Mouse (Mus musculus) adrenal gland, postnatal 36 days (tissue): Measurements from ENCODE around the gene Ift20. TPM values are rescaled to one million over a fixed set of nuclear protein-coding genes. Genes with fewer than 3 reads are reported as not detected.
A peak's percentile ranks its signal among the peaks of the same experiment; 100 is the strongest.

Source experiments
- DNase-seq, 2 experiments: peaks; one replicate each; pipeline ENCODE4 v3.0.0; 2021; ENCODE audit warnings: mixed read lengths in 1 of 2
- long read RNA-seq, 2 experiments: library from polyadenylated mRNA; stranded (forward); transcript quantifications; one replicate each; pipeline ENCODE4 v2.0.0; 2021; ENCODE audit warnings: borderline sequencing depth in 2 of 2
- total RNA-seq, 2 experiments: library from RNA; stranded (reverse); gene quantifications; 2 replicates each; pipeline ENCODE4 v1.2.3; 2021

Ift20 gene
- 100 to 1,000 TPM in 1 of 2 experiments, 10 to 100 TPM in 1; 94.3 to 106 TPM for total RNA-seq
- long read RNA-seq, experiment 1, transcript Ift20-202 (5 exons, 582 nt), result major isoform, 68 of 165 reads
- long read RNA-seq, experiment 1, transcript Ift20-203 (6 exons, 1,141 nt), result major isoform, 68 of 165 reads
- long read RNA-seq, experiment 1, partial matches to known transcripts, result 18 of 165 reads
- long read RNA-seq, experiment 1, other reads (novel, unspliced or antisense), result 6 of 165 reads
- long read RNA-seq, experiment 2, transcript Ift20-202 (5 exons, 582 nt), result minor isoform, 32 of 79 reads
- long read RNA-seq, experiment 2, transcript Ift20-203 (6 exons, 1,141 nt), result major isoform, 33 of 79 reads
- long read RNA-seq, experiment 2, partial matches to known transcripts, result 6 of 79 reads
- long read RNA-seq, experiment 2, other reads (novel, unspliced or antisense), result 5 of 79 reads

DNA sequence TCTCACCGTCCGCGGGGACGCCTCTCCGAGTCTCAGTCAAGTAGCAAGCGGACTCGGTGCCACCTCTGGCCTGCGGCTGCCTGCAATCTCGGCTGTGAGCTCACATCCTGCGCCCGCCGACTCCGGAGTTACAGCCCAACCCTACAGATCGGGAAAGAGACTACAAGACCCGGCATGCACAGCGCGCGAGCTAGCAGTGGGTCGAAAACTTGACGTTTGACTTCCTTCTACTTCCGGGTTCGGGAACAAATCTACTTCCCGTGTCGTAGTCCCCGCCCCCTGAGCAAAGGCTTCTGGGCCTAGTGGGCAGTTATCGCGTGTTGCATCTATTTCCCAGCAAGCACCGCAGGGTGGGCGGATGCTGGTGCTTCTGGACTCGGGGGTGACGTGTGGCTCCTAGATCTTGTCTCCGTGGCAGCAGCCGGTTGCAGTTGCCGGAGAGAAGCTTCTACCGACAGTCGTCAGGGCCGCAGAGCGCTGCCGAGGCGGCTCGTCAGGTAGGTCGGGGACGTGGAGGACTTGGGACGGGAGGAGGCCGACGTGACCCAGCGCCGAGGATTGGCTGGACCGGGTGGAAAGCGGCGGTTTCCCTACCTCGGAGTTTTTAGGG lies at the start of gene Ift20, which contains the start of gene Tnfaip1:
Ift20 (plus strand) TSS at position 282 of the 610 bp plus-strand sequence.
Tnfaip1 (minus strand) TSS at position 253 of the 610 bp plus-strand sequence.
- peak; percentile 98 for DNase-seq

DNA sequence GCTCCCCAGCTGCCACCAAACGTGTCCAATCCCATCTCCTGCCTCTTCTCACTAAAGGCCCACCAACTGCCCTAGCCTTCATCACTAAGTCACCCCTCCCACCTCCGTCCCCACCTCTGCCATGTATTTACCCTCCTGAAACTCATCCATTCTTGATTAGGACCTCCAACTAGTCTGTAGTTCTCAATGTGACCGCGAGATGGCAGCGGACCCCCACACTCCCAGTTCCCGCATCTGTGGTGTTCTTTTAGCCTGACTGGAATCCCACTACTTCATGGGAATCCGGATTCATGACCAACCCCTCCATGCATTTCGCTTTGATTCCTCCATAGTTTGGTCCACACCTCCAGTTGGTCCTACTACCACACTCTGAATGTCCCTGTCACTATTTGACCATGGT lies 48.0 kb upstream of the Ift20 start:
- DNase-seq, result peak; percentile 74 to 78

DNA sequence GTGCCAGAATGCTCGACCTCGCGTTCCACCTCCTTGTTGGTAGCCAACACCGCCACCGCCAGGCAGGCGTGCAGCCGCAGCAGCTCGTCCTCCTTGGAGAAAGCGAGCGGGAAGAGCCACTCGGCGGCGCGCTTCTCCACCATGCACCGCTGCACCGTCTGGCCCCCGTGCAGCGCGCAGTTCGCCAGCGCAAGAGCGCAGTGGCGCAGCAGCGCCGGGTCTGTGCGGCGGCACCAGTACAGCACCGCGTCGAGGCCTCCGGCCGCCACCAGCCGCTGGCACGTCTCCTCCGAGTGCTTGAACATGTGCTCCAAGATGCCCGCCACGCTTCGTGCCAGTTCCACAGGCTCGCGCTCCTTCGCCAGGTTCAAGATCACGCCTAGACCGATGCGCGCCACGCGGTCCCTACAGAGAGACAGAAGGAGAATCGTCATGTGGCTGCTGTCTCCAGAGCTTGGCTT lies 45.4 kb upstream of the Ift20 start:
- DNase-seq, result peak; percentile 67 to 70

DNA sequence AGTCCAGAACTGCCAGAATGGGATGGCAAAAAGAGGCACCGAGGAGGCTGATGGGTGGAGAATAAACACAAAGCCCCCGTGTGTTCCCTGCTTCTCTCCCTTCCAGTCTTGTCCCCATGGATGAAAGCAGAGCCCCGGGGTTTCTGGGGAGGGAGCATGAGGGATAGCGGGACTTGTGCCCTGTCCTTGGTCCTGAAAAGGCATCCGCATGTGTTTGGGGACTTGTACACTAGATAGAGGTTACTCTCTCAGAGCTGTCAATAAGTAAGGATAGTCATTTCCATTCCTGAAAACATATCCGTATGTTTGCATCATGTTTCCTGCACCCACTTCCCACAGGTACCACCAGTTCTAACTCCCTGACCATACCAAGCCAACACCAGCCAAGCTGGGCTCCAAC lies 40.3 kb upstream of the Ift20 start:
- peak; percentile 55 to 63 for DNase-seq

DNA sequence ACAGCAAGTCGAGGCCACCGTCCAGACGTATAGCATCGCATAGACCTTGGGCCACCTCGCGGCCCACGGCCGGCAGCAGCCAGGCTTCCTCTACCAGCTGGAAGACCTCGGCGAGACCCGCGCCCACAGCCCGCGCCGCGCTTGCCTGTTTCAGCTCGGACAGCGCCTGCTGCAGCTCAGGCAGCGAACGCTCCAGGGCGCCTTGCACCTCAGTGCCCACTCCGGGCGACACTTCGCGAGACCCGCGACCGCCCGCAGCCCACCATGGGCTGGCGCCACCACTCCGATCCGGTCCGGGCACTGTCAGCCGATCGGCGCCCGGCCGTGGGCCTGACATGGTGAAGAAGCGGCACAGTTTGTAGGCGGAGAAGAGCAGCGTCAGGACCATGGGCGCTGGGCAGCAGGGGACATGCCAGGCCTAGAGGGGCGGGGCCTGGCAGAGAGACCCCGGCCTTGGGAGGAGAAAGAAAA lies 39.1 kb upstream of the Ift20 start:
- DNase-seq, result peak; percentile 35 to 59

DNA sequence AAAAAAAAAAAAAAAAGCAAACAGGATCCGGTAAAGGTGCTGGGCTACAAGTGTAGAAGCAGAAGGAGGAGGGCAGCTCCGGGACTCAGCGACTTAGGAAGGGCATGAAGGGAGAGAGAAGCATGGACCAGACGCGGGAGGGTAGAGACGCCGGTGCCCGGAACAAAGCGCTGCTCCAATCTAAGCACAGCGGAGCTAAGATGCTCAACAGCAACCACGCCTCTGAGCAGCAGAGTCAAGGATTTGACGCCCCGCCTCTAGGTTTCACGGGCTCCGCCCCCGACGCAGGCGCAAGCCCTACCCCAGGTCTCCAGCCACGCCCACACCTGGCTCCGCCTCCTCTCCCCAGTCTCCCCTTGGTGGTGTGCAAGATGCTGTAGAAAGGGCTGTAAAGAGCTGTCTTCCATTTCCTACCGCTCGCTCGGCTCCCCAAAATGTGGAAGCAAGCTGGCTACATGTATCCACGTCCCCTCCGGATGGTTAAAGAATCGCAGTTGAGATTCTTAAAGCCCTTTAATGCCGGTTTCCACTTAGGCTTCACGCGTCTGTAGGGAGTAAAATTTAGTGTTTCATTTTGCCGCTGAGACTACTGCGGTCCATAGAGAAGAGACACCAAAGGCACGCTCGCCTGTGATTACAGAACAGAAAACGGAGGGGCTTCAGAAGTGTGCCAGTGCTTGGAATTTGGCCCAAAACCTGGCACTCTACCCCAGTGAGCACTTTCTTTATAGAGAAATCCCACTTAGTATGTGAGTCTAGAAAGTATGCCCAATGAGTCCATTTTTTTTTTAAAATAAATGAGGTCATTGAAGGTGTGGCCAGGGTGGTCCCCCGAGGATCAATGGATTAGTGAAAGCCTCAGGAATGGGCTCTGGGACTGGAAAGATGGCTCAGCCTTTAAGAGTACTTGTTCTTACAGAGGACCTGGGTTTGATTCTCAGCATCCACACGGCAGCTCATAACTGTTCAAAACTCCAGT lies 38.3 kb upstream of the Ift20 start, which contains the start of gene Sarm1:
Sarm1 (minus strand) TSS at position 211 of the 979 bp plus-strand sequence.
- peak; percentile 95 to 98 for DNase-seq

DNA sequence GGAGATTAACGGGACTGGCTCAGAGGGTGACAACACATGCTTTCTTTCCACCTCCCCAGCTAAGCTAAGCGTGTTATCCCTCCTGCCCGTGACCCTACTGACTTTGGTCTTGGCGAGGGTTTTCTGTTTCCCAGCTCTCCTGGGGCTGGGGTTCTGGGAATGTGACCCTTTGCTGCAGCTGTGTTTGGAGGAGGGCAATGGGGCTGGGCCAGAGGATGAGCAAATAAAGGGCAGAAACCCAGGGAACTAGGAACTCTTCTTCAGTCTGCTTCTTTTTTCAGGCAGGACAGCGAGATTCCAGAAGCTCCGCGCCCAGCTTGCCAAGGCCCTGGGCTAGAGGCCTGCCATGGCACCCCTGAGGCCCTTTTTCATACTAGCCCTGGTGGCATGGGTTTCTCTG lies 37.2 kb upstream of the Ift20 start, which contains the start of gene Vtn:
Vtn (plus strand) TSS at position 88 of the 400 bp plus-strand sequence.
- DNase-seq, result no peak

DNA sequence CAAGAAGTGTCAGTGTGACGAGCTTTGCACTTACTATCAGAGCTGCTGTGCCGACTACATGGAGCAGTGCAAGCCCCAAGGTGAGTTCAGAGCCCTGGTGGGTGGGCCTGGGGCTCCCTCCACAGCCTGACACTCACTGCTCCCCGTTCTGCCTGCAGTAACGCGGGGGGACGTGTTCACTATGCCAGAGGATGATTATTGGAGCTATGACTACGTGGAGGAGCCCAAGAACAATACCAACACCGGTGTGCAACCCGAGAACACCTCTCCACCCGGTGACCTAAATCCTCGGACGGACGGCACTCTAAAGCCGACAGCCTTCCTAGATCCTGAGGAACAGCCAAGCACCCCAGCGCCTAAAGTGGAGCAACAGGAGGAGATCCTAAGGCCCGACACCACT lies 36.6 kb upstream of the Ift20 start:
- no peak for DNase-seq

DNA sequence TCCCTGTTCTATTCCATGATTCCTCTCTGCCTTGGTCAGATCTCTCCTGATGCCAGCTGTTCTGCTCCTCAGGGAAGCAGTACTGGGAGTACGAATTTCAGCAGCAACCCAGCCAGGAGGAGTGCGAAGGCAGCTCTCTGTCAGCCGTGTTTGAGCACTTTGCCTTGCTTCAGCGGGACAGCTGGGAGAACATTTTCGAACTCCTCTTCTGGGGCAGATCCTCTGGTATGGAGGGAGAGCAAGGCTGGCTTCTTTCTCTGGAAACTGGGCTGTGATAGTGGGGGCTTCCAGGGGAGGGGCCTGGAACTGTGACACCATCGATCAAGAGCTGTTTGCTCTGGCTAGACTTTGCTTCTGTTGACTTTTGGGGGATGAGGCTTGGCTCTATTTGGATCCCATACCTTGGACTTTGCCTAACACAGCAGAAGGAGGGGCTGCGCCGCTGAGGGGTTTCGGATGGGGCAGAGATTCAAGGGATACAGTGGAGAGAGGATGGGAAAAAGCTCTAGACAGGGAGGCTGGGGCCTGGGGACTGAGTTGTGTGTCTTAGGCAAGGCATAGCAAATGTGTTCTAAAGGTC lies 35.4 kb upstream of the Ift20 start:
- DNase-seq, result no peak

DNA sequence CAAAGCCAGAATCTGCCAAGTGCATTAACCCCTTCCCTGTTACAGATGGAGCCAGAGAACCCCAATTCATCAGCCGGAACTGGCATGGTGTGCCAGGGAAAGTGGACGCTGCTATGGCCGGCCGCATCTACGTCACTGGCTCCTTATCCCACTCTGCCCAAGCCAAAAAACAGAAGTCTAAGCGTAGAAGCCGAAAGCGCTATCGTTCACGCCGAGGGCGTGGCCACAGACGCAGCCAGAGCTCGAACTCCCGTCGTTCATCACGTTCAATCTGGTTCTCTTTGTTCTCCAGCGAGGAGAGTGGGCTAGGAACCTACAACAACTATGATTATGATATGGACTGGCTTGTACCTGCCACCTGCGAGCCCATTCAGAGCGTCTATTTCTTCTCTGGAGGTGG lies 34.6 kb upstream of the Ift20 start:
- DNase-seq, result no peak

DNA sequence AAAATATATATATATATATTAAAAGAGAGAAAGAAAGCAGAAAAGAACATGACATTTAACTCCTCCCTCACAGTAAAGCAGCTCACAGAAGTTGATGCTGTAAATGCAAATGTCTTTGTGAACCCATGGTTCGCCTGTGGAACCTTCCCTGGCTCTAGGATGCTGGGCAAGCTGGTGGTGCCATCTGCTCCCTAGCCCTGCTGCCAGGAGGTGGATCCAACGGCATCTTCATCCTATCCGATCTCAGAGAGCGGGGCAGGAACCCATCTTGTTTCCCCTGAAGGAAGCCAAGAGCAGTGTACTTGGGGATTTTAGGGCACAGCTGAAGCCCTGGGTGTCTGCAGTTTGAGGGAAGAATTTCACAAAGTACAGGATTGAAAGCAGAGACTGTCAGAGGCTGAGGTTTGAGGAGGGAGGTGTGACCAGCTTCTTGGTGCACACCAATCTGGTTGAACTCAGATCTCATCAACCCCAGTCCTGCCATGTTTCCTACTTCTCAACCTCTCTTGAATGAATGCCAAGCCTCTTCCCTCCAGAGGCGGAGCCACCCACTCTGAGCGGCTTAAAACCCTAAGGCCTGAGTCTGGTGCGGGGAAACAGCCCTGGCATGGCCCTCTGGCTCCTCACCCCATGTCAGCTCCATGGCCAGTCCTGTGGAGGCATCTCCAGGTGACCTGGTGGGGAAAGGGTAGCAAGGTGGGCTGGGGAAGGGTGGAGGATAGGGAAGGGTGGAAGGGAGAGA lies 33.1 kb upstream of the Ift20 start, which contains the start of gene Sebox:
Sebox (plus strand) TSS at position 539 of the 742 bp plus-strand sequence.
- no peak for DNase-seq

DNA sequence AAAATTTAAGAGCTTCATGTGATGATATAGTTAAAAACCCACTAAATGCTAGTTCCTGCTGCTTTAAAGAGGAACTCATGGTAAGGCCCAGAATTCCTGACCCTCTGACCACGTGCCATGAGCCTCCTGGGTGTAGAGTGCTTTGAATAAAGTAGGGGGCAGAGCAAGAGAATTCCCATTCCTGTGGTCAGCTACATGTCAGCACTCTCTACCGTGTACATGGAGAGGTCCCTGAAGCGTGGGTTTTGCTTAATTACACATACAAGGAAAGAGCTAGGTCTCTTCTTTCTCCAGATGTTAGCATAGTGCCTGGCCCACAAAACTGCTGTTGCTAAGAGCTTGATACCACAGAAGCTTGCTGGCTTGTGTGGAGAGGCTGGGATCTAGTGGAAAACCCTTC lies 30.7 kb upstream of the Ift20 start:
- no peak for DNase-seq

DNA sequence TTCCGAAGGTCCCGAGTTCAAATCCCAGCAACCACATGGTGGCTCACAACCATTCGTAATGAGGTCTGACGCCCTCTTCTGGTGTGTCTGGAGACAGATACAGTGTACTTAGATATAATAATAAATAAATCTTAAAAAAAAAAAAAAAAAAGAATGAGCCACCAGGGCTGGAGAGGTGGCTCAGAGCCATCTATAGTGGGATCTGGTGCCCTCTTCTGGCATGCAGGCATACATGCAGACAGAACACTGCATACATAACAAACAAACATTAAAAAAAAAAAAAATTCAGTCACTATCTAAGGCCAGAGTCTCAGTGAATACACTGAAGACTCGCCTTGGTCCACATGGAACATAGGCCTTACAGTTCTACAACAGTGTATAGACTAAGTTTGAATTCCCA lies 27.0 kb upstream of the Ift20 start:
- DNase-seq, result peak; percentile 23 to 44

DNA sequence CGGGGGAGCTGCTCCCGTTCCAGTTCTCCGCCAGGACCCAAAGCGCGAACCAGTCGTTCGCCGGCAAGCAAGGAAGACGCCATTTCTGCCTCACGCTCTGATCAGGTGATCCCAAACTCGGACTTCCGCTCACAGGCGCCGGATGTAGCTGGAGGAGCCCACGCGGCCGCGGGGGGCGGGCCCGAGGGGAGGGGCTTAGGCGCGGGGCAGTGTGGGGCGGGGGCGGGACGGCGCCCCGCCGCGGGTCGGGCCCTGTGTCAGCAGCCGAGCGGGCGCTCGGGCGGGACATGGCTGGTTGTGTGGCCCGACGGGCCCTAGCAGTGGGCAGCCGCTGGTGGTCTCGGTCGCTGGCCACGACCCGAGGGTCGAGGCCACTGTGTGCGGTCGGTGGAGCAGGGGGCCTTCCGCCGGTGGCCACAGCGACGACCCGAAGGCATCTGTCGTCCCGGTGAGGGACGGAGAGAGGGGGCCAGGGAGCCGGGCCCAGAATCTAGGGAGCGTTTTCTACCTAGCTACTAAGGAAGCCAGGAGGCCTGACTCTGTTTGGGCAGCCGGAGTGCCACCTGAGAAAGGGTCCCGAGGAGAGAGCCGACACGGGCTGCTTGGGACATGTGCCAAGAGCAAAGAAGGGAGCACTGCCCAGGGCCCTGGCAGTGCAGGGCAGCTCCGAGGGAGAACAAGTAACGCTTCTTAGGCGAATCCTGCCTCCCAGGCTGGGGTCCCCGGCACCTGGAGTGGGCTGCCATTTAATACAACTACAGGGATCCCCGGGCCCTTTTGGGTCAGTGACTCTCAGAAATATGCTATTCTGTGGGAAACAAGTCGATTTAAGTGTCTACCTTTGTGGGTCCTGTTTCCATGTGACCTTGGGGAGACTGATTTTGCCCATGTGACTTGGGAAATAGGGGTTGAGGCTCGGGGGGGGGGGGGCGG lies 23.9 kb upstream of the Ift20 start, which contains the start of the genes Tmem199 and Poldip2:
Tmem199 (minus strand) TSS at position 148 of the 933 bp plus-strand sequence.
Poldip2 (plus strand) TSS at position 169 of the 933 bp plus-strand sequence.
- peak; percentile 92 to 96 for DNase-seq

DNA sequence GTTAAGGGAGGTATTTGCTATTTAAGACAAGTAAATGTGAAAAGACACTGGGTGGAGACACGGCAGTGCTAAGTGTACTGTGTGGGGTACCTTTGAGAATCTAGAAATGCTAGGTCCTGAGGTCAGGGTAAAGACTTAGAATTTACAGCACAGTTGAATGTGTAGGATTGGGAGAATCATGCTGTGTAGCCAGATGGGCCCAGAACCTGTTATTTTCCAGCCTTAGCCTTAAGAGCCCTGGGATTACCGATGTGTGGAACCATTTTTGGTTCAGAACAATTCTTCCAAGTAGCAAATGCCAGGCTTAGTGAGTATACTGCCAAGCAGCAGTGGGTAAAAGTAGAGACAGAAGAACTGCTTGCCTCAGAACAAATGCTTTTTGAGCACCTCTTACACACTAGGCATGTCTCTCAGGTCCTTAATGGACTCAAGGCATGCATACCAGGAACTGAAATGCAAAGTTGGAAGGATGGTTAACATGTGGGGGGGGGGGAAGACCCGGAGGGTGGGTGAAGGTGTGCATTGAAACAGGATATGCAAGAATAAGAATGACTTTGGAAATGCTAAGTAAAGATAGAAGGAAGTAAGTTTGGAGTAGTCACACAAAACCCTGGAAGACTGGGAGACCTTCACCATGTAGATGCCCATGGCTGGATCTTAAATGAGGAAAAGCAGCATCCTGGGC lies 22.9 kb upstream of the Ift20 start:
- DNase-seq, result no peak

DNA sequence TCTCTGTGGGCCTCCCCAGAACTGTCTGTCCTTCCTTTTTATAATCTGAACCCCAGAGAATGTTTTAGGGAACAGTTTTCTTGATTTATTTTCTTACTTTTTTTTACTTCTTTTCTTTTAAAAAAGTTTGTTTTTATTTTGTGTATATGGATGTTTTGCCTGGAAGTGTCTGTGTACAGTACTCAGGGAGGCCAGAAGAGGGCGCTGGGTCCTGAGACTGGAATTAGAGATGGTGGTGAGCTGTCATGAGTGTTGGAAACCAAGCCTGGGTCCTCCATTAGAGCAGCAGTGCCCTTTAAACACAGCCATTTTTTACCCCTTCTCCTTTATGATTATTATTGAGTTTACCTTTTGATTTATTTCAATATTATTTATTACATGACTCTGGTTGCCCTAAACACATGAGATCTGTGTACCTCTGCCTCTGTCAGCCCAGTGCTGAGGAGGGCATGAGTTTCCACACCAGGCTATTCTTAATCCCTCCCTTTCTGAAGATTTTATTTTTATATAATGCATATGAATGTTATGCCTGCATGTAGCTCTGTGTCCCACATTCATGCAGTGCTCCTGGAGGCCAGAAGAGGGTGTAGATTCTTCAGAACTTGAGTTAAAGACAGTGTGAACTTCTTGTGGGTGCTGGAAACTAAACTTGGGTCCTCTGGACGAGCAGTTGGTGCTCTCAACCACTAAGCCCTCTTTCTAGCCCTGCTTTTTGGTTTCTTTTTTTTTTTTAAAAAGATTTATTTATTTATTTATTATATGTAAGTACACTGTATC lies 20.4 kb upstream of the Ift20 start:
- DNase-seq, result no peak

DNA sequence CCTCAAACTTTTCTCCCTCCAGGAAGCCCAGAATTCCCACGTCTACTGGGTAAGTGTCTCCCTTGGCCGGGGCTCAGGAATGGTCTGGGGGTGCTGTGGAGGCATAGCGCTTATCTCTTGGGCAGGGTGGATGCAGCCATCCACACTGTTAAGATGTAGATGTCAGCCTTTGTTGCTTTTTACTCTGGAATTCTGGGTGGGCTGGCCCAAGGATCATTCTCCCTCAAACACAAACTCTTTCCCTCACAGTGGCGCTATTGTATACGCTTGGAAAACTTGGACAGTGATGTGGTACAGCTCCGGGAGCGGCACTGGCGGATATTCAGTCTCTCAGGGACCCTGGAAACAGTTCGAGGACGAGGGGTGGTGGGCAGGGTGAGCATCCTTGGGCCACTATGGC lies 17.2 kb upstream of the Ift20 start:
- DNase-seq, result no peak

DNA sequence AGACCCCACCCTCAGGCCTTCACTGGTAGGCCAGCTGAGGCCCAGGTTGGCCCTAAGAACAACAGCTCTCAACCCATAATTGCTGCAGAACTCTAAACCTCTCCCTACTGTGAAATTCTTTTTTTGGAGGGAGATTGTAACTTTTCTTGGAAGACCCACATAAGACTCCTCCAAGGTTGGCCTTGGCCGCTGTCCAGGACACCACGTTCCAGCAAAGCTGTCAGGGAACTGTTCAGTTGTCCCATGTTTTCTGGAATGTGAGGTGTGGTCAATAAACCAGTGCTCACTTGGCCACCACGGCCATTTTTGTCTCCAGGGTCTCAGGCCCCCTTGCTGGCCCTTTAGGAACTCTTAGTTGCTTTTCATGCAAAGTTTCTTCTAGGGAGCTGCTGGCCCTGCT lies 14.3 kb upstream of the Ift20 start:
- DNase-seq, result no peak
